Mouse (Mus musculus): ENCODE measurements at regions not wholly inside any gene's neighbourhood (a gene's known extent, or its start where the extent isn't known, plus 50 kb on each side); places are given as distances from the start of the nearest gene placed in this dataset.
"Not testable (repeated sequence)": the region's sequence is repeated elsewhere in the genome, so short reads cannot be mapped to it uniquely, and the experiment has no call there.

DNA sequence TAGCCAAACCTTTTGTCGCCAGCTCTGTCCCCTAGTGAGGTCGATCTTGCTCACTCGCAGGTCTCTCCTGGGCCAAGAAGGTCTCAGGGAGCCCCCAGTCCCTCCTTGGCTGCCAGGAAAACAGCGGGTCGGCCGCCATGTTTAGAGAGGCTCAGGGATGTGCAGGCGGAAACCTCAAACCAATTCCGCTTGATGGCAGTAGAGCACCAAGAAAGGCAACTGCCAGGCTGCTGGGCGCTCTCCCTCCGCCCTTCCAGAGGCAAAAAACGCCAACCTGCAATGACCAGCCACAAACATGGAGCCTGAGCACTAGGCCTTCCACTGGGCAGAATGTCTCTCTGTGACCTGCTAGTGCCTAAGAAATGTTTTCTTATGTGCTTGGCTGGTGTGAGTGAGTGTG is 141.3 kb downstream of the Pls3 start:
- TF ChIP-seq CTCF (IDR thresholded peaks at IDR 0.05; ENCODE audit: low read depth): peak; percentile 29; the same call in 1 of the 2 replicates
- TF ChIP-seq EP300 (IDR thresholded peaks at IDR 0.05; ENCODE audit: low read depth): not testable (repeated sequence)

All from liver, embryonic 14.5 days (tissue).